Mouse (Mus musculus): ENCODE measurements around the gene Gm20388. TPM values are rescaled to one million over a fixed set of nuclear protein-coding genes. Genes with fewer than 3 reads are reported as not detected.
A peak's percentile ranks its signal among the peaks of the same experiment; 100 is the strongest.

The Gm20388 gene
- polyA plus RNA-seq, 1 experiment from 2014 or later, result 1.4 TPM

- Histone ChIP-seq H3K4me1 (ENCODE audit: control insufficient read depth, low read depth, low read length) (peaks cover 25% of the 10 kb centered on the region), H3K27ac (ENCODE audit: low read length) (no peak overlapping the region), H3K36me3 (ENCODE audit: control insufficient read depth, insufficient read depth) (no peaks in the 10 kb centered on the region), H3K4me3 (ENCODE audit: low read depth, low read length) (no peak overlapping the region), H3K9me3 (replicated peaks; ENCODE audit: control insufficient read depth, low read length) (no peaks in the 10 kb centered on the region), H3K9ac (ENCODE audit: low read depth, low read length) (no peak overlapping the region), H3K27me3 (ENCODE audit: control insufficient read depth, insufficient read depth, low read depth, low read length) (peaks cover 27% of the 10 kb centered on the region), H3K4me2 (ENCODE audit: low read depth, low read length) (peak overlapping the region; percentile 34)
- 72% methylated on average over 11 of the region's 11 CpGs for WGBS (ENCODE audit: insufficient replicate concordance)
- no peak for ATAC-seq (ENCODE audit: low read depth)
Measured at GRCm38 (mm10) chr8:122736623-122737022, 2826.0 kb downstream of the Gm20388 start.

GRCm38 (mm10) chr8:122737071-122737470 is 2826.4 kb downstream of the Gm20388 start:
- Histone ChIP-seq H3K4me2 (ENCODE audit: low read depth, low read length) (no peak overlapping the region), H3K4me3 (ENCODE audit: low read depth, low read length) (no peak overlapping the region), H3K4me1 (ENCODE audit: control insufficient read depth, low read depth, low read length) (peaks cover 25% of the 10 kb centered on the region), H3K36me3 (ENCODE audit: control insufficient read depth, insufficient read depth) (no peaks in the 10 kb centered on the region), H3K9me3 (replicated peaks; ENCODE audit: control insufficient read depth, low read length) (no peaks in the 10 kb centered on the region), H3K9ac (ENCODE audit: low read depth, low read length) (no peak overlapping the region), H3K27ac (ENCODE audit: low read length) (no peak overlapping the region), H3K27me3 (ENCODE audit: control insufficient read depth, insufficient read depth, low read depth, low read length) (peaks cover 31% of the 10 kb centered on the region)
- WGBS (ENCODE audit: insufficient replicate concordance), result 36% methylated on average over 4 of the region's 4 CpGs
- ATAC-seq (ENCODE audit: low read depth), result no peak

DNA sequence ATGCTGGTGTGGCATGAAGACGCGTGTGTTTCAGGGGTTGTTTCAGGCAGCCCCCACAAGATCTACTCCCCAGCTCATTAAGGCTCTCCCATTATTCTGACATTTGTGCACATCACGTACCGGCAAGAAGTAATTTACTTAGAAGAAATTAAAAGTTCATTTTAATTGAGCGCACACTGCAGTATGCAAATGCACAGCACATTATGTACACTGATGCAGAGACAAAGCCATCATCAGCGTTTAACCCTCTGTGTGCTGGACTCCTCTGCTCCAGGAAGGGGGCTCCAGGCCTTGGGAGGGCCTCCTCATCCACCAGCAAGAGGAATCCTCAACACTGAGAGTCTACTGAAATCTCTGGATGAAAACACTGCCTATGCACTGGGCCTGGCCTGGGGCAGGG is 2827.2 kb downstream of the Gm20388 start:
- H3K27me3 ChIP-seq (ENCODE audit: control insufficient read depth, insufficient read depth, low read depth, low read length), result peaks cover 32% of the 10 kb centered on the region
- 79% methylated on average over 6 of the region's 6 CpGs for WGBS (ENCODE audit: insufficient replicate concordance)
- no peak overlapping the region for H3K27ac ChIP-seq (ENCODE audit: low read length)
- no peaks in the 10 kb centered on the region for H3K36me3 ChIP-seq (ENCODE audit: control insufficient read depth, insufficient read depth)
- H3K4me3 ChIP-seq (ENCODE audit: low read depth, low read length), result no peak overlapping the region
- ATAC-seq (ENCODE audit: low read depth), result no peak
- no peak overlapping the region for H3K9ac ChIP-seq (ENCODE audit: low read depth, low read length)
- no peaks in the 10 kb centered on the region for H3K9me3 ChIP-seq (replicated peaks; ENCODE audit: control insufficient read depth, low read length)
- peaks cover 25% of the 10 kb centered on the region for H3K4me1 ChIP-seq (ENCODE audit: control insufficient read depth, low read depth, low read length)
- H3K4me2 ChIP-seq (ENCODE audit: low read depth, low read length), result no peak overlapping the region

DNA sequence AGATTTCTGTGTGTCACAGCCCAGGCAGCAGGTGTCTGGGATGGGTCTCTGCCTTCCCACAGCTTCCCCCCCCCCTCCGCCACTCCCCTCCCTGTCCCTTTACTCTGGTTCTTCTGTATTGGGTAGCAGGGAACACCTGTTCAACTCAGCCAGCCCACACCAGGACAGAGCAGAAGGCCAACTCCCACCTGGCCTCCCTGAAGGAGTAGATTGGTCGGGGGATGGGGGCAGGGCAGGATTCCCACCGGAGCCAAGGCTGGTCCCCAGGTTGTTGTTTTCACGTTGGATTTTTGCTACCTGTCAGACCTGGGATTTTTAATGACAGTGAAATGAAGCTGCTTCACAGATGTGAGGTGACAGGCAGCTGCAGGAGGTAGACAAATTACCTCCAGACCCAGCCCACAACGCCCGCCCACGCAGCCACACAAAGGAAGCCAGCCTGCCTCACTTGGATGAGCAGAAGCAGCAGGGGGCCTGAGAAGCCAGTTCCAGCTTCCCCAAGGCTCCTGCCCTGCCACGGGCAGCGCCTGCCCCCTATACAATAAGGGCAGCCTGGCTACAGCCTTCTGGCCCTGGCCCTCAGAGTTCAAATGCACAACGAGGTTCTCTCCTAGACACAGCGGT is 2828.6 kb downstream of the Gm20388 start:
- no peak overlapping the region for H3K9ac ChIP-seq (ENCODE audit: low read depth, low read length)
- peaks cover 25% of the 10 kb centered on the region for H3K4me1 ChIP-seq (ENCODE audit: control insufficient read depth, low read depth, low read length)
- WGBS (ENCODE audit: insufficient replicate concordance), result 23% methylated on average over 11 of the region's 11 CpGs
- peaks cover 37% of the 10 kb centered on the region for H3K27me3 ChIP-seq (ENCODE audit: control insufficient read depth, insufficient read depth, low read depth, low read length)
- H3K4me2 ChIP-seq (ENCODE audit: low read depth, low read length), result no peak overlapping the region
- no peak overlapping the region for H3K27ac ChIP-seq (ENCODE audit: low read length)
- H3K9me3 ChIP-seq (replicated peaks; ENCODE audit: control insufficient read depth, low read length), result no peaks in the 10 kb centered on the region
- no peak for ATAC-seq (ENCODE audit: low read depth)
- no peak overlapping the region for H3K4me3 ChIP-seq (ENCODE audit: low read depth, low read length)
- no peaks in the 10 kb centered on the region for H3K36me3 ChIP-seq (ENCODE audit: control insufficient read depth, insufficient read depth)

DNA sequence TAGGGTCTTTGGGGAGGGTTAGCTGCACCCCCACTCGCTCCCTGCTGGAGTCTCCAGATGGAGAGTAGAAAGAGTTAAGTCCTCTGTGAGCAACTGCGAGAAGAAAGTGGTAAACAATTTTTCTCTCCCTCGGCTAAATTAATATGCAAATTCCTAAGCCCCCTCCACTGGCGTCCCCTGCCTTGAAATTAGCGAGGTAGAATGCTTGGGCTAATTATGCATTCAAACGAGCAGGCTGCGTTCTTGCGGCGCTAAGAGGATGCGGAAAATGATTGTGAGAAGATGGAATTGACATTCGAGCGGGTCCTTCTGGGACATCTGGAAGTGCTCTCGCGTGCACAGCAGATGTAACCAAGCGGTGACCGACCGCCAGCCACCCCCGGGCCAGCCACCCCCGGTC is 2831.8 kb downstream of the Gm20388 start:
- no peaks in the 10 kb centered on the region for H3K4me1 ChIP-seq (ENCODE audit: control insufficient read depth, low read depth, low read length)
- no peaks in the 10 kb centered on the region for H3K36me3 ChIP-seq (ENCODE audit: control insufficient read depth, insufficient read depth)
- WGBS (ENCODE audit: insufficient replicate concordance), result 43% methylated on average over 19 of the region's 19 CpGs
- peaks cover 47% of the 10 kb centered on the region for H3K27me3 ChIP-seq (ENCODE audit: control insufficient read depth, insufficient read depth, low read depth, low read length)
- no peak overlapping the region for H3K4me3 ChIP-seq (ENCODE audit: low read depth, low read length)
- H3K4me2 ChIP-seq (ENCODE audit: low read depth, low read length), result no peak overlapping the region
- no peak for ATAC-seq (ENCODE audit: low read depth)
- H3K27ac ChIP-seq (ENCODE audit: low read length), result no peak overlapping the region
- H3K9me3 ChIP-seq (replicated peaks; ENCODE audit: control insufficient read depth, low read length), result no peaks in the 10 kb centered on the region
- no peak overlapping the region for H3K9ac ChIP-seq (ENCODE audit: low read depth, low read length)

DNA sequence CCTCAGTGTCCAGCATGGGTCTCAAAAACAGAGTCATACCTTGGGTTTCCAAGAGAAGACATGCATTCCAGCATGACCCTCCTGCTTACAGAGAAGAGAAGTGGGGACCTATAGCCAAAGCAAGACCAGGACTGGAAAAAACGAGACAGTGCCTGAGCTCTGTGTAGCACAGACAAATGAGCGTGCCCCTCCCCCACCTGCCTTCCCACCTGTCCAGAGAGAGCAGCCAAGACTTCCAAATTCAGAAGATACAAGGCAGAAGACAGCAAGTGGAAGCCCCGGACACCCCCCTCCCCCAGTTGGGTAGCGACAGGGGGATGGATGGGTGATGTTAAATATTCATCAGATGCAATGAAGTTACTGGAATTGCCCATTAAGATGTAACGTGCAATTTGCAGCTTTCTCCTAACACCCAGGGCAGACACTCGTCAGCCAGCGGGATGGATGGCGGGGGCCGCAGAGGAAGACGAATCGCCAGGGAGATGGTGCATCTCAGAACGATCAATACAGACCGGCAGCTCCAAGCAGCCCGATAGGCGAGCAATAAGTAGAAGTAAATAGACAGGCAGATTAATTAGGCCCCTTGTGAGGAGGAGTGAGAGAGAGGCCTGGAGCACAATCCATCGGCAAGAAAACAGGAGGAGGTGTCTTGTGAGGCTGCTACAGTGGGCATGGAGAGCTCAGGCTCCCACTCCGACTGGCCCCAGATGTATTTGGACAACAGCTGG is 2834.5 kb downstream of the Gm20388 start:
- Histone ChIP-seq H3K4me3 (ENCODE audit: low read depth, low read length) (no peak overlapping the region), H3K9me3 (replicated peaks; ENCODE audit: control insufficient read depth, low read length) (no peaks in the 10 kb centered on the region), H3K36me3 (ENCODE audit: control insufficient read depth, insufficient read depth) (no peaks in the 10 kb centered on the region), H3K9ac (ENCODE audit: low read depth, low read length) (no peak overlapping the region), H3K4me1 (ENCODE audit: control insufficient read depth, low read depth, low read length) (no peaks in the 10 kb centered on the region), H3K27ac (ENCODE audit: low read length) (no peak overlapping the region), H3K4me2 (ENCODE audit: low read depth, low read length) (no peak overlapping the region), H3K27me3 (ENCODE audit: control insufficient read depth, insufficient read depth, low read depth, low read length) (peaks cover 47% of the 10 kb centered on the region)
- 51% methylated on average over 17 of the region's 17 CpGs for WGBS (ENCODE audit: insufficient replicate concordance)
- no peak for ATAC-seq (ENCODE audit: low read depth)

- no peaks in the 10 kb centered on the region for H3K4me1 ChIP-seq (ENCODE audit: control insufficient read depth, low read depth, low read length)
- H3K4me3 ChIP-seq (ENCODE audit: low read depth, low read length), result no peak overlapping the region
- H3K4me2 ChIP-seq (ENCODE audit: low read depth, low read length), result no peak overlapping the region
- no peaks in the 10 kb centered on the region for H3K9me3 ChIP-seq (replicated peaks; ENCODE audit: control insufficient read depth, low read length)
- no peaks in the 10 kb centered on the region for H3K36me3 ChIP-seq (ENCODE audit: control insufficient read depth, insufficient read depth)
- 59% methylated on average over 16 of the region's 16 CpGs for WGBS (ENCODE audit: insufficient replicate concordance)
- H3K27ac ChIP-seq (ENCODE audit: low read length), result no peak overlapping the region
- no peak overlapping the region for H3K9ac ChIP-seq (ENCODE audit: low read depth, low read length)
- ATAC-seq (ENCODE audit: low read depth), result no peak
- H3K27me3 ChIP-seq (ENCODE audit: control insufficient read depth, insufficient read depth, low read depth, low read length), result peaks cover 46% of the 10 kb centered on the region
Measured at GRCm38 (mm10) chr8:122745750-122746275, 2835.2 kb downstream of the Gm20388 start.

GRCm38 (mm10) chr8:122746439-122746838 is 2835.8 kb downstream of the Gm20388 start:
- Histone ChIP-seq H3K9ac (ENCODE audit: low read depth, low read length) (no peak overlapping the region), H3K36me3 (ENCODE audit: control insufficient read depth, insufficient read depth) (no peaks in the 10 kb centered on the region), H3K4me3 (ENCODE audit: low read depth, low read length) (no peak overlapping the region), H3K9me3 (replicated peaks; ENCODE audit: control insufficient read depth, low read length) (no peaks in the 10 kb centered on the region), H3K27me3 (ENCODE audit: control insufficient read depth, insufficient read depth, low read depth, low read length) (peaks cover 46% of the 10 kb centered on the region), H3K4me1 (ENCODE audit: control insufficient read depth, low read depth, low read length) (no peaks in the 10 kb centered on the region), H3K4me2 (ENCODE audit: low read depth, low read length) (no peak overlapping the region), H3K27ac (ENCODE audit: low read length) (no peak overlapping the region)
- ATAC-seq (ENCODE audit: low read depth), result no peak
- WGBS (ENCODE audit: insufficient replicate concordance), result 42% methylated on average over 7 of the region's 7 CpGs

- H3K27ac ChIP-seq (ENCODE audit: low read length), result no peak overlapping the region
- H3K4me2 ChIP-seq (ENCODE audit: low read depth, low read length), result no peak overlapping the region
- WGBS (ENCODE audit: insufficient replicate concordance), result 89% methylated on average over 1 of the region's 1 CpGs
- H3K9me3 ChIP-seq (replicated peaks; ENCODE audit: control insufficient read depth, low read length), result no peaks in the 10 kb centered on the region
- no peaks in the 10 kb centered on the region for H3K36me3 ChIP-seq (ENCODE audit: control insufficient read depth, insufficient read depth)
- no peaks in the 10 kb centered on the region for H3K4me1 ChIP-seq (ENCODE audit: control insufficient read depth, low read depth, low read length)
- H3K9ac ChIP-seq (ENCODE audit: low read depth, low read length), result no peak overlapping the region
- no peak overlapping the region for H3K4me3 ChIP-seq (ENCODE audit: low read depth, low read length)
- H3K27me3 ChIP-seq (ENCODE audit: control insufficient read depth, insufficient read depth, low read depth, low read length), result peaks cover 36% of the 10 kb centered on the region
- ATAC-seq (ENCODE audit: low read depth), result no peak
Measured at GRCm38 (mm10) chr8:122747825-122748224, 2837.2 kb downstream of the Gm20388 start.

All from liver, embryonic 16.5 days (tissue).